Mouse (Mus musculus) lung, embryonic 16.5 days (tissue): ENCODE measurements around the gene Eps15. TPM values are rescaled to one million over a fixed set of nuclear protein-coding genes. Genes with fewer than 3 reads are reported as not detected.
"Not testable (repeated sequence)": the region's sequence is repeated elsewhere in the genome, so short reads cannot be mapped to it uniquely, and the experiment has no call there.

Experiments used
- ATAC-seq: fragments of 200-750 bp; cut with Nextera tagmentation; 2 replicates; pipeline ENCODE4 v1.8.0; 2017; ENCODE audit warnings: low read depth, mild to moderate bottlenecking, moderate library complexity
- H3K27ac ChIP-seq: fragments of 300-500 bp; sonication (generic); 2 replicates; pipeline ENCODE4 v1.5.1; 2014; ENCODE audit warnings: mild to moderate bottlenecking, control low read depth, low read length
- H3K27me3 ChIP-seq: fragments of 300-500 bp; sonication (generic); 2 replicates; pipeline ENCODE4 v1.6.1; 2014; ENCODE audit warnings: low read depth, low read length, mixed read lengths; ENCODE audit not compliant: control insufficient read depth, insufficient read depth
- H3K36me3 ChIP-seq: fragments of 300-500 bp; sonication (generic); 2 replicates; pipeline ENCODE4 v1.6.1; 2014; ENCODE audit warnings: low read length; ENCODE audit not compliant: control insufficient read depth, insufficient read depth
- H3K4me1 ChIP-seq: fragments of 300-500 bp; sonication (generic); replicated peaks from 2 replicates; pipeline ENCODE4 v1.6.1; 2014; ENCODE audit warnings: low read length, mixed read lengths; ENCODE audit not compliant: control insufficient read depth, insufficient read depth
- H3K4me2 ChIP-seq: fragments of 300-500 bp; sonication (generic); 2 replicates; pipeline ENCODE4 v1.6.1; 2014; ENCODE audit warnings: low read depth, low read length, control low read depth
- H3K4me3 ChIP-seq: fragments of 300-500 bp; sonication (generic); 2 replicates; pipeline ENCODE4 v1.5.1; 2014; ENCODE audit warnings: mild to moderate bottlenecking, low read length, control low read depth
- H3K9ac ChIP-seq: fragments of 300-500 bp; sonication (generic); 2 replicates; pipeline ENCODE4 v1.6.1; 2014; ENCODE audit warnings: low read length, control low read depth
- H3K9me3 ChIP-seq: fragments of 300-500 bp; sonication (generic); 2 replicates; pipeline ENCODE4 v1.6.1; 2016; ENCODE audit warnings: low read length; ENCODE audit not compliant: control insufficient read depth
- WGBS: fragments of 180-500 bp; shearing (Covaris S2); extraction: QIAGEN DNeasy Blood & Tissue Kit; methylation state at CpG from one replicate; pipeline ENCODE4 v1.1.7; 2014; 5-methylcytosine and 5-hydroxymethylcytosine counted together
- polyA plus RNA-seq: library from polyadenylated mRNA; unstranded; fragments of >200 nt; fragmentation: Nextera tagmentation; extraction: Ambion mirVana; gene quantifications from 2 replicates; pipeline ENCODE4 v1.2.1, GENCODE M21; 2015

Eps15 gene
- polyA plus RNA-seq, 1 experiment from 2014 or later, result 47.8 TPM

DNA sequence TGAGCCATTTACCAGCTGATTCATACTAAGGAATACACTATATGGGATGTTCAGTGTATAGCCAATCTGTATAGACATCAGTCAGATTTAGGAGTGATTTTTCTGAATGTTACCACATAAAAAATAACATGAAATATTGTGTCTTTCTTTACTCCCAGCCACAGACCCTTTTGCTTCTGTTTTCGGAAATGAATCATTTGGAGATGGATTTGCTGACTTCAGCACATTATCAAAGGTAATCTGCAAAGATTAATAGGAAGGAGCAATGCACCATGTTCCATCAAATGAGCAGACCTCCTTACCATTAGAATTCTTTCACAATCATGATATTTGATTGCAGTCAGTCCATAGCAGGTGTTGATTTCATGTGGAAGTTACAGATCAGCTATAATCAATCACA lies 98.0 kb downstream of the Eps15 start:
- no peak overlapping the region for H3K4me3 ChIP-seq
- no peak overlapping the region for H3K9ac ChIP-seq
- H3K9me3 ChIP-seq, result no peaks in the 10 kb centered on the region
- ATAC-seq, result no peak
- H3K27ac ChIP-seq, result no peak overlapping the region
- H3K27me3 ChIP-seq, result no peaks in the 10 kb centered on the region
- WGBS, result 93% methylated on average over 1 of the region's 1 CpGs
- H3K36me3 ChIP-seq, result peaks cover 10% of the 10 kb centered on the region
- H3K4me1 ChIP-seq, result no peaks in the 10 kb centered on the region
- no peak overlapping the region for H3K4me2 ChIP-seq

DNA sequence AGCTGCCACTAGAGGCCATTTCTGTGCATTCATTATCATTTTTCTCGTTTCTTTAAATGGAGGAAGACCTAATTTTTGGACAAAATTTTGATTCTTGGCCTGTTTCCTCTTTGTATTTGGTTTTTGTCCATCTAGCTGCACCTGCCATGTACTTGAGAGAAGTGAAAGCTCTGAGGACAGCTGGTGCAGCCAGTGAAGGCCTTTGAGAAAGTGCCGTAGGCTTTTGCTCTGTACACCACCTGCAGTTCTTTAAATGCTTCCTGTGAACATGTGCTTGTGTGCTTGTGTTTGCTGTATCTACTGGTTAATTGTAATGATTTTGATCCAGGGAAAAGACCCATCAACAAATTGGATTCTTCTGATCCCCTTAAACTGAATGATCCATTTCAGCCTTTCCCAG lies 102.4 kb downstream of the Eps15 start:
- Histone ChIP-seq H3K27me3 (no peaks in the 10 kb centered on the region), H3K4me3 (no peak overlapping the region), H3K9me3 (no peaks in the 10 kb centered on the region), H3K9ac (no peak overlapping the region), H3K27ac (no peak overlapping the region), H3K36me3 (peaks cover 8% of the 10 kb centered on the region), H3K4me1 (no peaks in the 10 kb centered on the region), H3K4me2 (no peak overlapping the region)
- ATAC-seq, result no peak
- WGBS, result 82% methylated on average over 2 of the region's 2 CpGs

DNA sequence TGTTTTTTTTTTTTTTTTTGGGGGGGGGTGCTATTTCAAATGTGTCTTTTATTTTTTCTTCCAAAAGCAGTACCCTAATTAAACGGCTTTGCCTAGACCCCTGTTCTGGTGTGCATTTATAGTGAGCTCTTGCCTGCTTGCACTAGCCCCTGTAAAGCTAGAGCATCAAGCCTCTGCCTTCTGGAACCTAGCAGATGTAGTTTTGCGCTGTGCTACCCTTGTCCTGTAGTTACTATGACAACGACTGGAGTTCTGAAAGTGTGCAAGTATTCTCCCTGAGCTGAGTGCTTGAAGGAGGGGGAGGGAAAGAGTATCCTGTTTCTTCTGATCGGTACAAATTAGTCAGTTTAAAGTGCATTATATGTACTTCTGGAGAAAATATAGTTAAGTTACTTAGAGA lies 105.5 kb downstream of the Eps15 start:
- Histone ChIP-seq H3K4me1 (no peaks in the 10 kb centered on the region), H3K4me3 (no peak overlapping the region), H3K9ac (no peak overlapping the region), H3K4me2 (no peak overlapping the region), H3K36me3 (no peaks in the 10 kb centered on the region; the same call in none of the 2 replicates), H3K9me3 (no peaks in the 10 kb centered on the region), H3K27ac (no peak overlapping the region), H3K27me3 (no peaks in the 10 kb centered on the region)
- no peak for ATAC-seq
- WGBS, result 56% methylated on average over 4 of the region's 4 CpGs

DNA sequence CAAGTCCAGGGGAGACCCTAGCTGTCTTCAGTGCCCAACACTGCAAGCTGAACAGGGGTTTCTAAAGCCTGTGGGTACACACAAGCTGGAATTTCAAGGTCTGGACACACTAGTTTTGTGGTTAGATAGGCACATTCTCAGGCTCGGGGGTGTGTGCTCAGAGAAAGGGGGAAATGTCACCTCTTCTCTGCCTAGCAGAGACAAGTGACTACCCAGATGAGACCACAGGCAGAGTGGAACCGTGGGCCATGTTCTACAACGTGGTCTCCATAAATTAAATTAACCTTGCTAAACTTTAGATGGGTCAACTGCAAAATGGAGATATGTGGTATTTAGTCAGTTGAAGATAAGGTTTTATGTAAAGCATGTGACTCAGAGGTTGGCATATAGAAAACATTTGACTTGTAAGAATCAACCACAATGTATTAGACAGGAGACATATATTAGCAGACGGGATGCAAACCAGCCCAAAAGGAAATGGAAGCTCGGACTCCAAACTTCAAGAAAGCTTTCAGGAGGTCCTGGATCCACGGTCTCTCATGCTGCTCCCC lies 113.2 kb downstream of the Eps15 start:
- H3K4me3 ChIP-seq, result no peak overlapping the region
- no peak overlapping the region for H3K4me2 ChIP-seq
- no peak overlapping the region for H3K9ac ChIP-seq
- no peaks in the 10 kb centered on the region for H3K36me3 ChIP-seq
- H3K9me3 ChIP-seq, result no peaks in the 10 kb centered on the region
- H3K4me1 ChIP-seq, result peaks cover 7% of the 10 kb centered on the region
- WGBS, result 62% methylated on average over 6 of the region's 6 CpGs
- no peak for ATAC-seq
- H3K27me3 ChIP-seq, result no peaks in the 10 kb centered on the region
- no peak overlapping the region for H3K27ac ChIP-seq

DNA sequence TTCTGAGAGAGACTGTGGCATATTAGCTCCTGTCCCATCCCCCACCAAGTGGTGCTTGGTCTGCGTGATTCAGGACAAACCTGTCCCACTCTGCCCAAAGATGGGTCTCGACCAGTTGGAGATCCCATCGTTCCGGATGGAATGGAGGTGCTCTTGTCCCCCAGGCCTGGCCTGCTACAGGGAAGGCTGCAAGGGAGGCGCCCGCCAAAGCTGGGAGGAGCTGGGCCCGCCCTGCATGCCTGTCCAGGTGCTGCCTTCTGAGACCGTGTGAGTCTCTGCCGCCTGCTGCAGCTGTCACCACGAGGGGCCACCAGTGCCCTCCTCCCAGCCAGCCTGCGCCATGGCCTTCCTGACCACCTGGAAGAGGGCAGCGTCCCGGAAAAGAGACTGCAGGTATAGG lies 113.8 kb downstream of the Eps15 start:
- H3K4me1 ChIP-seq, result peaks cover 7% of the 10 kb centered on the region
- 8% methylated on average over 12 of the region's 13 CpGs for WGBS
- H3K9me3 ChIP-seq, result no peaks in the 10 kb centered on the region
- no peaks in the 10 kb centered on the region for H3K36me3 ChIP-seq
- peak overlapping the region; percentile 49 for H3K4me2 ChIP-seq
- H3K27ac ChIP-seq, result no peak overlapping the region
- ATAC-seq, result peak; percentile 84
- H3K9ac ChIP-seq, result peak overlapping the region; percentile 55; the same call in 1 of the 2 replicates
- H3K4me3 ChIP-seq, result peak overlapping the region; percentile 30; the same call in 1 of the 2 replicates
- H3K27me3 ChIP-seq, result no peaks in the 10 kb centered on the region

DNA sequence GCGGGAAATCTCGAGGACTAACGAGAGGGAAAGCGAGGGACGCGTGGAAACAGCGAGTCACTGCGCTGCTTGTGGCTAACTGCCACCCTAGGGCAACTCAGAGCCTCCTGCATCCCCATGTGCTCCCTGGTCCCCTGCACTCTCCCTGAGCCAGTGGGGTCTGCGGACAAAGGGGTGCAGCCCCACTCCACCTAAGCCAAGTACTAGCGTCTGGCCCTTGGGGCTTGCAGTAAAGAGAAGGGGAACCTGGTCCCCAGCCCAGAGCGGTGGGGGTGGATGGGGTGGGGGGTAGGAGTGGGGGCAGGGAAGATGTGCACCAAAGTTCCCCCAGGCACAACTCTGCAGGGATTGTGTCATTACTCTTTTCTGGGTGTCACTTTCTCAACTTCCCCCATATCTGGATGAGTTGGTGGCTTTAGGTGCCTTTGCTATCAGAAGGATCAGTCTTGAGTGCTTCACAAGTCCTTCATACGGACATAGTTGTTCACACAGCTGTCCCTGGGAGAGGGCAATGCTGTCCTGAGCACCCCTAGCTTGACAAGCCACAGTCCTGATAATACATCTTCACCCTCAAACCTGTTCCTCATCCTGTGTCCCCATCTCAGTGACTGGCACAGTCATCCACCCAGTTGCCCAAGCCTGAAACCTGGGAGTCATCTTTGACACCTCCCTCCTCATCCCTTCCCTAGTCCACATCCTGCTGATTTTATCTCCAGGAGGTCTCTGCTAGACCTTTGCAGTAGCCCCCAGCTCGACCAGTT lies 114.4 kb downstream of the Eps15 start:
- peak overlapping the region; percentile 30; the same call in 1 of the 2 replicates for H3K4me3 ChIP-seq
- peak overlapping the region; percentile 55; the same call in 1 of the 2 replicates for H3K9ac ChIP-seq
- peak; percentile 26; the same call in 1 of the 2 replicates for ATAC-seq

DNA sequence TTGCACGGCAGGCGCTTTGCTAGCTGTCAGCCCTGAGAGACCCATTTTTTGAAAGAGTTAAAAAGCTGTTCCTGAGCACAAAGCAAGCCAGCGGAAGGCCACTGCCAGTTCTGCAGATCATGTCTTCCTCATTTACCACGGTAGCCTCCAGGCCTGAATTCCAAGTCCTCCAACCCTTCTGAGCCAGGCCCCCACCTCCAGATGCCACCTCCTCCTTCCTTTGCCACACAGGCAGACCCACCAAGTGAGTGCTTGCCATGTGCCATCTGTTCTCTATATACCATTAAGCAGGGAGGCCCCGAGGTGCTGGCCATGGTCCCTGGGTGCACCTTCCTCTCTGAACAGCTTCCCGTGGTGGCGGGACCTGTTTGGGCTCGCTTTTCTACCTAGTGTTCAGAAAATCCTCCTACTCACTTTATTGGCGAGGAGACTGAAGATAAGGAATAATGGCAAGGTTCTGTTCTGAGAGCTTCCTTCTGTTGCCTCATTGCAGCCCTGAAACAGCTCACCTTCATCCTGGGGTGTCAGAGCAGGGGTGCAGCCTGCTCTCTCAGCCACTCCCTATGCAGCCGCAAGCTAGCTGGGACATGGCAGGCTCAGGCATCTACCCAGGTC lies 120.4 kb downstream of the Eps15 start:
- Histone ChIP-seq H3K4me3 (no peak overlapping the region), H3K27me3 (no peaks in the 10 kb centered on the region), H3K27ac (no peak overlapping the region), H3K9me3 (no peaks in the 10 kb centered on the region), H3K36me3 (no peaks in the 10 kb centered on the region), H3K4me2 (no peak overlapping the region), H3K4me1 (peaks cover 1% of the 10 kb centered on the region; the same call in 1 of the 2 replicates), H3K9ac (no peak overlapping the region)
- no peak for ATAC-seq
- 77% methylated on average over 10 of the region's 10 CpGs for WGBS

More for the DNA sequence above, 114.4 kb downstream of the Eps15 start:
- Histone ChIP-seq H3K27ac (no peak overlapping the region), H3K4me1 (peaks cover 7% of the 10 kb centered on the region), H3K36me3 (no peaks in the 10 kb centered on the region), H3K27me3 (no peaks in the 10 kb centered on the region), H3K9me3 (no peaks in the 10 kb centered on the region), H3K4me2 (peak overlapping the region; percentile 49)
- WGBS, result 17% methylated on average over 13 of the region's 13 CpGs

DNA sequence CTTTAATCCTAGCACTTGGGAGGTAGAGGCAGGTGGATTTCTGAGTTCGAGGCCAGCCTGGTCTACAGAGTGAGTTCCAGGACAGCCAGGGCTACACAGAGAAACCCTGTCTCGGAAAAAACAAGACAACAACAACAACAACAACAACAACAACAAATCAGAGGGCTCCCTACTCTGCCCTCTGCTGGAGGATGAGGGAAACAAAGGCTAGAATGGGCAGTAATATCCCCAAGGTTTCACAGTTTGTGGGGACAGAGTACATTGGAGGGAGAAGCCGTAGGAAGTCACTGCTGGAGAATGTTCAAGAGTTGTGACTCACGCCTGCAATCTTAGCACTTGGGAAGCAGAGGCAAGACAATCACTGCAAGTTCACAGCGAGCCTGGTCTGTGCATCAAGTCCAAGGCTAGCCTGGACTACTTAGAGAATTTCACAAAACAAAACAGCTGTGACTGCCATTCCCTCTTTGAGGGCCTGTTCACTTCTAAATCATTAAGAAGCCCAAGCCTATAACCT lies 121.2 kb downstream of the Eps15 start:
- Histone ChIP-seq H3K4me2 (no peak overlapping the region), H3K4me3 (no peak overlapping the region), H3K36me3 (no peaks in the 10 kb centered on the region), H3K27me3 (no peaks in the 10 kb centered on the region), H3K27ac (no peak overlapping the region), H3K9ac (no peak overlapping the region), H3K4me1 (peaks cover 7% of the 10 kb centered on the region), H3K9me3 (no peaks in the 10 kb centered on the region)
- no peak for ATAC-seq
- 67% methylated on average over 5 of the region's 5 CpGs for WGBS

DNA sequence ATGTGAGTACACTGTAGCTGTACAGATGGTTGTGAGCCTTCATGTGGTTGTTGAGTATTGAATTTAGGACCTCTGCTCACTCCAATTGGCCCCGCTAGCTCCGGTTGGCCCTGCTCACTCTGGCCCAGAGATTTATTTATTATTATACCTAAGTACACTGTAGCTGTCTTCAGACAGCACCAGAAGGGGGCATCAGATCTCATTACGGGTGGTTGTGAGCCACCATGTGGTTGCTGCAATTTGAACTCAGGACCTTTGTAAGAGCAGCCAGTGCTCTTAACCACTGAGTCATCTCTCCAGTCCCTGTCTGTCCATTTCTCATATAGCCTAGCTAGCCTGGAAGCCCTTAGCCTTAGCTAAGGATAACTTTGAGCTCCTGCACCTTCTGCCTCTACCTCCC lies 124.8 kb downstream of the Eps15 start:
- H3K27ac ChIP-seq, H3K9ac ChIP-seq, ATAC-seq, H3K4me3 ChIP-seq, H3K27me3 ChIP-seq, H3K4me2 ChIP-seq, H3K36me3 ChIP-seq, H3K9me3 ChIP-seq: not testable (repeated sequence)
- peaks cover 16% of the 10 kb centered on the region for H3K4me1 ChIP-seq
- WGBS, result 83% methylated on average over 3 of the region's 3 CpGs
